Mouse (Mus musculus): ENCODE measurements around the gene Cfd. TPM values are rescaled to one million over a fixed set of nuclear protein-coding genes. Genes with fewer than 3 reads are reported as not detected.

Cfd gene
- total and polyA plus RNA-seq, 3 experiments = 0.26 TPM; not detected in 2

GRCm38 (mm10) chr10:79862049-79862788 lies 28.4 kb upstream of the Cfd start:
- Histone ChIP-seq H3K27me3 (replicated peaks) (no peaks in the 10 kb centered on the region), H3K9me3 (replicated peaks; ENCODE audit: low read length) (no peaks in the 10 kb centered on the region), H3K9ac (ENCODE audit: insufficient read depth, low read depth) (no peak overlapping the region), H3K4me3 (replicated peaks in 1 of 3; ENCODE audit: low read depth in 2 of 3, low read length in 2 of 3, poor library complexity in 1 of 3) (no peak overlapping the region), H3K4me1 (ENCODE audit: control insufficient read depth in 1 of 2, insufficient read depth in 2 of 2) (peaks cover 13 to 17% of the 10 kb centered on the region in 2 experiments), H3K36me3 (replicated peaks in 1 of 2; ENCODE audit: control insufficient read depth in 1 of 2, insufficient read depth in 1 of 2, low read length in 1 of 2) (peaks cover 74 to 91% of the 10 kb centered on the region in 2 experiments), H3K27ac (ENCODE audit: insufficient read depth, low read depth) (no peak overlapping the region), H3K79me2 (replicated peaks; ENCODE audit: control insufficient read depth, extremely low read depth, insufficient read depth, poor library complexity, severe bottlenecking) (peaks cover 34% of the 10 kb centered on the region), H3K4me2 (ENCODE audit: insufficient read depth, low read depth, poor library complexity, severe bottlenecking) (no peak overlapping the region)
- no peak for DNase-seq (ENCODE audit: extremely low read depth)
- dilution Hi-C loops (cut with MboI; ENCODE audit: extremely low pct_ligation_motif_present, extremely low pct_unique_long_range_greater_than_20kb, low sequenced_read_pairs) (no loop called here), in situ Hi-C loops (cut with MboI; ENCODE audit: low pct_ligation_motif_present, low pct_unique_long_range_greater_than_20kb, low sequenced_read_pairs) (no loop called here)
- peak; percentile 81; the same call in 1 of the 2 replicates for TF ChIP-seq POLR2AphosphoS2 (IDR thresholded peaks at IDR 0.05; ENCODE audit: low read depth, low read length)
- TF ChIP-seq NELFE (IDR thresholded peaks at IDR 0.05; ENCODE audit: low read depth, low read length) = no peak

- Histone ChIP-seq H3K27me3 (replicated peaks) (no peaks in the 10 kb centered on the region), H3K27ac (ENCODE audit: insufficient read depth, low read depth) (no peak overlapping the region), H3K4me2 (ENCODE audit: insufficient read depth, low read depth, poor library complexity, severe bottlenecking) (no peak overlapping the region), H3K4me1 (ENCODE audit: control insufficient read depth in 1 of 2, insufficient read depth in 2 of 2) (peaks cover 6 to 10% of the 10 kb centered on the region in 2 experiments), H3K9ac (ENCODE audit: insufficient read depth, low read depth) (no peak overlapping the region), H3K9me3 (replicated peaks; ENCODE audit: low read length) (no peaks in the 10 kb centered on the region), H3K36me3 (replicated peaks in 1 of 2; ENCODE audit: control insufficient read depth in 1 of 2, insufficient read depth in 1 of 2, low read length in 1 of 2) (peaks cover 67 to 87% of the 10 kb centered on the region in 2 experiments), H3K79me2 (replicated peaks; ENCODE audit: control insufficient read depth, extremely low read depth, insufficient read depth, poor library complexity, severe bottlenecking) (peaks cover 27% of the 10 kb centered on the region), H3K4me3 (replicated peaks in 1 of 3; ENCODE audit: low read depth in 2 of 3, low read length in 2 of 3, poor library complexity in 1 of 3) (no peak overlapping the region)
- TF ChIP-seq POLR2A (IDR thresholded peaks at IDR 0.05; ENCODE audit: low read depth, low read length) (no peak), ZNF384 (IDR thresholded peaks at IDR 0.05; ENCODE audit: low read depth, low read length) (no peak), GABPA (IDR thresholded peaks at IDR 0.05; ENCODE audit: insufficient replicate concordance, low read depth, low read length) (no peak), CHD2 (IDR thresholded peaks at IDR 0.05; ENCODE audit: low read length) (no peak), BHLHE40 (IDR thresholded peaks at IDR 0.05; ENCODE audit: low read depth, low read length) (no peak), MAZ (IDR thresholded peaks at IDR 0.05; ENCODE audit: low read depth, low read length) (no peak)
- in situ Hi-C loops (cut with MboI; ENCODE audit: low pct_ligation_motif_present, low pct_unique_long_range_greater_than_20kb, low sequenced_read_pairs) (no loop called here), dilution Hi-C loops (cut with MboI; ENCODE audit: extremely low pct_ligation_motif_present, extremely low pct_unique_long_range_greater_than_20kb, low sequenced_read_pairs) (no loop called here)
- DNase-seq (ENCODE audit: extremely low read depth) = no peak
Observed at GRCm38 (mm10) chr10:79862925-79863324, 27.7 kb upstream of the Cfd start.

GRCm38 (mm10) chr10:79864351-79865188 lies 26.1 kb upstream of the Cfd start:
- H3K4me2 ChIP-seq (ENCODE audit: insufficient read depth, low read depth, poor library complexity, severe bottlenecking) = no peak overlapping the region
- H3K79me2 ChIP-seq (replicated peaks; ENCODE audit: control insufficient read depth, extremely low read depth, insufficient read depth, poor library complexity, severe bottlenecking) = peaks cover 11% of the 10 kb centered on the region
- H3K36me3 ChIP-seq (replicated peaks in 1 of 2; ENCODE audit: control insufficient read depth in 1 of 2, insufficient read depth in 1 of 2, low read length in 1 of 2) = peaks cover 50 to 75% of the 10 kb centered on the region in 2 experiments
- H3K4me3 ChIP-seq (replicated peaks in 1 of 3; ENCODE audit: low read depth in 2 of 3, low read length in 2 of 3, poor library complexity in 1 of 3) = no peak overlapping the region
- H3K27me3 ChIP-seq (replicated peaks) = no peaks in the 10 kb centered on the region
- dilution Hi-C loops (cut with MboI; ENCODE audit: extremely low pct_ligation_motif_present, extremely low pct_unique_long_range_greater_than_20kb, low sequenced_read_pairs) (no loop called here), in situ Hi-C loops (cut with MboI; ENCODE audit: low pct_ligation_motif_present, low pct_unique_long_range_greater_than_20kb, low sequenced_read_pairs) (no loop called here)
- DNase-seq (ENCODE audit: extremely low read depth) = no peak
- peaks cover 0 to 5% of the 10 kb centered on the region in 2 experiments; a peak in 1 of 4 replicates for H3K4me1 ChIP-seq (ENCODE audit: control insufficient read depth in 1 of 2, insufficient read depth in 2 of 2)
- no peak overlapping the region for H3K27ac ChIP-seq (ENCODE audit: insufficient read depth, low read depth)
- H3K9me3 ChIP-seq (replicated peaks; ENCODE audit: low read length) = no peaks in the 10 kb centered on the region
- H3K9ac ChIP-seq (ENCODE audit: insufficient read depth, low read depth) = no peak overlapping the region
- TF ChIP-seq TCF12 (IDR thresholded peaks at IDR 0.05; ENCODE audit: low read depth, low read length) (no peak), EP300 (IDR thresholded peaks at IDR 0.05; ENCODE audit: low read length) (no peak), ELF1 (IDR thresholded peaks at IDR 0.05; ENCODE audit: low read depth, low read length) (no peak), RCOR1 (conservative IDR thresholded peaks at IDR 0.05; ENCODE audit: low read depth, low read length) (0 out of 2 replicates have a peak, but pooled peaks have one; percentile 65), TBP (conservative IDR thresholded peaks at IDR 0.05; ENCODE audit: low read depth, low read length) (no peak), RAD21 (IDR thresholded peaks at IDR 0.05; ENCODE audit: low read depth, low read length) (no peak), SIN3A (IDR thresholded peaks at IDR 0.05; ENCODE audit: low read length) (0 out of 2 replicates have a peak, but pooled peaks have one; percentile 52), GABPA (IDR thresholded peaks at IDR 0.05; ENCODE audit: insufficient replicate concordance, low read depth, low read length) (no peak), CTCF (conservative IDR thresholded peaks at IDR 0.05 in 1 of 2, IDR thresholded peaks at IDR 0.05 in 1 of 2; ENCODE audit: low read depth in 2 of 2, low read length in 2 of 2) (no peak), POLR2AphosphoS2 (IDR thresholded peaks at IDR 0.05; ENCODE audit: low read depth, low read length) (no peak), CHD1 (IDR thresholded peaks at IDR 0.05; ENCODE audit: low read depth, low read length) (no peak), JUN (IDR thresholded peaks at IDR 0.05; ENCODE audit: insufficient read depth, low read depth, low read length) (no peak), MXI1 (IDR thresholded peaks at IDR 0.05; ENCODE audit: low read depth, low read length) (0 out of 2 replicates have a peak, but pooled peaks have one; percentile 32), JUND (conservative IDR thresholded peaks at IDR 0.05; ENCODE audit: low read depth, low read length) (no peak), BHLHE40 (IDR thresholded peaks at IDR 0.05; ENCODE audit: low read depth, low read length) (no peak), MAX (IDR thresholded peaks at IDR 0.05; ENCODE audit: low read length) (no peak), KAT2A (IDR thresholded peaks at IDR 0.05; ENCODE audit: insufficient replicate concordance, low read length) (no peak), ZMIZ1 (IDR thresholded peaks at IDR 0.05; ENCODE audit: low read depth, low read length) (peak; percentile 77)
